Mouse (Mus musculus): ENCODE data around the gene Tmem175. TPM values are rescaled to one million over a fixed set of nuclear protein-coding genes. Genes with fewer than 3 reads are reported as not detected.
"Not testable (repeated sequence)": the region's sequence is repeated elsewhere in the genome, so short reads cannot be mapped to it uniquely, and the experiment has no call there.

Tmem175 gene
- polyA plus RNA-seq, 1 experiment from 2014 or later = 24.9 TPM

- ATAC-seq = no peak
- peaks cover 11% of the 10 kb centered on the region for H3K4me1 ChIP-seq (replicated peaks; ENCODE audit: control insufficient read depth, insufficient read depth, low read length)
- H3K4me3 ChIP-seq (replicated peaks; ENCODE audit: low read length) = no peak overlapping the region
- H3K9ac ChIP-seq (replicated peaks; ENCODE audit: low read depth, low read length) = no peak overlapping the region
- WGBS = 93% methylated on average over 4 of the region's 4 CpGs
- no peak overlapping the region for H3K4me2 ChIP-seq (ENCODE audit: low read length)
- no peaks in the 10 kb centered on the region for H3K27me3 ChIP-seq (replicated peaks; ENCODE audit: control insufficient read depth, insufficient read depth, low read length)
- no peaks in the 10 kb centered on the region for H3K36me3 ChIP-seq (ENCODE audit: control insufficient read depth, insufficient read depth)
- no peak overlapping the region for H3K27ac ChIP-seq (ENCODE audit: low read length)
- no peaks in the 10 kb centered on the region for H3K9me3 ChIP-seq (ENCODE audit: control insufficient read depth, low read length)
Observed at GRCm38 (mm10) chr5:108633676-108634075, 4.1 kb downstream of the Tmem175 start.

GRCm38 (mm10) chr5:108634088-108634487, 4.5 kb downstream of the Tmem175 start:
- H3K9me3 ChIP-seq (ENCODE audit: control insufficient read depth, low read length); H3K4me2 ChIP-seq (ENCODE audit: low read length); H3K27ac ChIP-seq (ENCODE audit: low read length); H3K4me1 ChIP-seq (replicated peaks; ENCODE audit: control insufficient read depth, insufficient read depth, low read length); H3K36me3 ChIP-seq (ENCODE audit: control insufficient read depth, insufficient read depth); ATAC-seq; H3K27me3 ChIP-seq (replicated peaks; ENCODE audit: control insufficient read depth, insufficient read depth, low read length); H3K9ac ChIP-seq (replicated peaks; ENCODE audit: low read depth, low read length); H3K4me3 ChIP-seq (replicated peaks; ENCODE audit: low read length): not testable (repeated sequence)
- WGBS = 89% methylated on average over 2 of the region's 3 CpGs

DNA sequence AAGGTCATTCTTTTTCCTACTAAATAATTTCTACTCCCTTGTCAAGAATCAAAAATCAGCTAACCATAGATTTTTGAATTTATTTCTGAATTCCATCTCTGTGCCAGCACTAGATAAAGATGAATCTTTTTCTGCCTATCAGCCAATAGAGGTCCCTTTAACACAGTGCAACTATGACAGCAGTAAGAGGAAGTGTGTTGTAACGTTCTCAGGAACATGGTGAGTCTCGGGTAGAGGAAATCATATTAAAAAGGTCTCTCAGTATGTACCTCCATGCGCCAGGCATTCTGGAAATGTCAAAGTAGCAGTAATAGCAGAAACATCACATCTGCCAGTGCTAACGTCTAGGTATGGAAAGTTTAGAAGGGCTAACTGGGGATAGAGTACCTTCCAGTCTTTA, 6.6 kb downstream of the Tmem175 start:
- Histone ChIP-seq H3K27me3 (replicated peaks; ENCODE audit: control insufficient read depth, insufficient read depth, low read length) (no peaks in the 10 kb centered on the region), H3K27ac (ENCODE audit: low read length) (no peak overlapping the region), H3K36me3 (ENCODE audit: control insufficient read depth, insufficient read depth) (no peaks in the 10 kb centered on the region), H3K4me2 (ENCODE audit: low read length) (no peak overlapping the region), H3K9me3 (ENCODE audit: control insufficient read depth, low read length) (no peaks in the 10 kb centered on the region), H3K4me1 (replicated peaks; ENCODE audit: control insufficient read depth, insufficient read depth, low read length) (no peaks in the 10 kb centered on the region), H3K4me3 (replicated peaks; ENCODE audit: low read length) (no peak overlapping the region), H3K9ac (replicated peaks; ENCODE audit: low read depth, low read length) (no peak overlapping the region)
- no peak for ATAC-seq
- 80% methylated on average over 4 of the region's 4 CpGs for WGBS

DNA sequence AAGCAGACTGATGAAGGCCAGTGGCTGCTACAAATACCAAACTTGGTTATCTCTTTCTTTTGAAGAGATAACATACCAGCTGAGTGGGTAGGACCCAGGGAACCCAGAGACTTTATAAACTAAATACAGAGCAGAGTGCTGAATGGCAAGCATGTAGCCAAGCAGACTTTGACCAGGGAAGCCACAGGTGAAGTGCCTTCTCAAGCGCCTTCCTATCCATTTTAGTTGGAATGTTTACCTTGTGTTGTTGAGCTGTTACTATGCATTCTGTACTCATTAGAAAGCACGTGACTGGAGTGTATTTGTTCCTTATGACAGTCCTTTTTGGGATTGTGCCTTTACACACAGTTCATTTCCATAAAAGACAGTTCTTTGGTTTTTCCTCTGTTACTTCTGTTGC, 14.1 kb downstream of the Tmem175 start:
- no peak for ATAC-seq
- no peak overlapping the region for H3K9ac ChIP-seq (replicated peaks; ENCODE audit: low read depth, low read length)
- no peaks in the 10 kb centered on the region for H3K27me3 ChIP-seq (replicated peaks; ENCODE audit: control insufficient read depth, insufficient read depth, low read length)
- no peaks in the 10 kb centered on the region for H3K4me1 ChIP-seq (replicated peaks; ENCODE audit: control insufficient read depth, insufficient read depth, low read length)
- H3K27ac ChIP-seq (ENCODE audit: low read length) = no peak overlapping the region
- 80% methylated on average over 2 of the region's 2 CpGs for WGBS
- H3K36me3 ChIP-seq (ENCODE audit: control insufficient read depth, insufficient read depth) = peaks cover 6% of the 10 kb centered on the region
- no peak overlapping the region for H3K4me2 ChIP-seq (ENCODE audit: low read length)
- H3K4me3 ChIP-seq (replicated peaks; ENCODE audit: low read length) = no peak overlapping the region
- H3K9me3 ChIP-seq (ENCODE audit: control insufficient read depth, low read length) = no peaks in the 10 kb centered on the region

DNA sequence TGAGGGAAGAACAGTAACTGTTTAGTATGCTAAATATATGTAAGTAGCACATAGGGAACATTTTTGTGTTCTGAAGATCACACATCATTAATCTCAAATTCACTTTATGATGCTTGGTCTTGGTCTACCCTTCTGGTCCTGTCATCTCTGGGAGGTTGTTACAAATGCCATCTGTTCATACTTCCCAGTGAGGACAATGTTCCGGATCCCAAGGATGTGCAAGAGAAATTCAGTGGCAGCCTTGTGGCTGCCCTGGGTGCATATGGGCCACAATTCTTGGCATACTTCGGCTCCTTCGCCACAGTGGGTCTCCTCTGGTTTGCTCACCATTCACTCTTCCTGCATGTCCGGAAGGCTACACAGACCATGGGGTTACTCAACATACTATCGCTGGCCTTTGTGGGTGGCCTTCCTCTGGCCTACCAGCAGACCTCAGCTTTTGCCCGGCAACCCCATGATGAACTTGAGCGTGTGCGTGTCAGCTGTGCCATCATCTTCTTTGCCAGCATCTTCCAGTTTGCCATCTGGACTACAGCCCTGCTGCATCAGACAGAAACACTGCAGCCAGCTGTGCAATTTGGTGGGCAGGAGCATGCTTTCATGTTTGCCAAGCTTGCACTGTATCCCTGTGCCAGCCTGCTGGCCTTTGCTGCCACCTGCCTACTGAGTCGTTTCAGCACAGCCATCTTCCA, 16.2 kb downstream of the Tmem175 start:
- no peak overlapping the region for H3K27ac ChIP-seq (ENCODE audit: low read length)
- no peak; the same call in 1 of the 2 replicates for ATAC-seq

GRCm38 (mm10) chr5:108646343-108646660, 16.7 kb downstream of the Tmem175 start:
- H3K9ac ChIP-seq (replicated peaks; ENCODE audit: low read depth, low read length) = no peak overlapping the region
- H3K4me1 ChIP-seq (replicated peaks; ENCODE audit: control insufficient read depth, insufficient read depth, low read length) = no peaks in the 10 kb centered on the region
- ATAC-seq = no peak
- 92% methylated on average over 3 of the region's 3 CpGs for WGBS
- no peaks in the 10 kb centered on the region for H3K27me3 ChIP-seq (replicated peaks; ENCODE audit: control insufficient read depth, insufficient read depth, low read length)
- no peak overlapping the region for H3K4me3 ChIP-seq (replicated peaks; ENCODE audit: low read length)
- H3K36me3 ChIP-seq (ENCODE audit: control insufficient read depth, insufficient read depth) = peaks cover 8% of the 10 kb centered on the region
- no peaks in the 10 kb centered on the region for H3K9me3 ChIP-seq (ENCODE audit: control insufficient read depth, low read length)
- no peak overlapping the region for H3K27ac ChIP-seq (ENCODE audit: low read length)
- H3K4me2 ChIP-seq (ENCODE audit: low read length) = no peak overlapping the region

More for the DNA sequence above, 16.2 kb downstream of the Tmem175 start:
- 86% methylated on average over 9 of the region's 9 CpGs for WGBS
- H3K4me2 ChIP-seq (ENCODE audit: low read length) = no peak overlapping the region
- no peaks in the 10 kb centered on the region for H3K27me3 ChIP-seq (replicated peaks; ENCODE audit: control insufficient read depth, insufficient read depth, low read length)
- no peak overlapping the region for H3K4me3 ChIP-seq (replicated peaks; ENCODE audit: low read length)
- no peak overlapping the region for H3K9ac ChIP-seq (replicated peaks; ENCODE audit: low read depth, low read length)
- no peaks in the 10 kb centered on the region for H3K9me3 ChIP-seq (ENCODE audit: control insufficient read depth, low read length)
- H3K4me1 ChIP-seq (replicated peaks; ENCODE audit: control insufficient read depth, insufficient read depth, low read length) = no peaks in the 10 kb centered on the region
- peaks cover 8% of the 10 kb centered on the region for H3K36me3 ChIP-seq (ENCODE audit: control insufficient read depth, insufficient read depth)

GRCm38 (mm10) chr5:108647311-108647710, 17.7 kb downstream of the Tmem175 start:
- no peak for ATAC-seq
- no peaks in the 10 kb centered on the region for H3K27me3 ChIP-seq (replicated peaks; ENCODE audit: control insufficient read depth, insufficient read depth, low read length)
- no peak overlapping the region for H3K4me2 ChIP-seq (ENCODE audit: low read length)
- H3K4me1 ChIP-seq (replicated peaks; ENCODE audit: control insufficient read depth, insufficient read depth, low read length) = no peaks in the 10 kb centered on the region
- no peak overlapping the region for H3K27ac ChIP-seq (ENCODE audit: low read length)
- peaks cover 8% of the 10 kb centered on the region for H3K36me3 ChIP-seq (ENCODE audit: control insufficient read depth, insufficient read depth)
- no peak overlapping the region for H3K4me3 ChIP-seq (replicated peaks; ENCODE audit: low read length)
- H3K9ac ChIP-seq (replicated peaks; ENCODE audit: low read depth, low read length) = no peak overlapping the region
- 97% methylated on average over 2 of the region's 2 CpGs for WGBS
- no peaks in the 10 kb centered on the region for H3K9me3 ChIP-seq (ENCODE audit: control insufficient read depth, low read length)

DNA sequence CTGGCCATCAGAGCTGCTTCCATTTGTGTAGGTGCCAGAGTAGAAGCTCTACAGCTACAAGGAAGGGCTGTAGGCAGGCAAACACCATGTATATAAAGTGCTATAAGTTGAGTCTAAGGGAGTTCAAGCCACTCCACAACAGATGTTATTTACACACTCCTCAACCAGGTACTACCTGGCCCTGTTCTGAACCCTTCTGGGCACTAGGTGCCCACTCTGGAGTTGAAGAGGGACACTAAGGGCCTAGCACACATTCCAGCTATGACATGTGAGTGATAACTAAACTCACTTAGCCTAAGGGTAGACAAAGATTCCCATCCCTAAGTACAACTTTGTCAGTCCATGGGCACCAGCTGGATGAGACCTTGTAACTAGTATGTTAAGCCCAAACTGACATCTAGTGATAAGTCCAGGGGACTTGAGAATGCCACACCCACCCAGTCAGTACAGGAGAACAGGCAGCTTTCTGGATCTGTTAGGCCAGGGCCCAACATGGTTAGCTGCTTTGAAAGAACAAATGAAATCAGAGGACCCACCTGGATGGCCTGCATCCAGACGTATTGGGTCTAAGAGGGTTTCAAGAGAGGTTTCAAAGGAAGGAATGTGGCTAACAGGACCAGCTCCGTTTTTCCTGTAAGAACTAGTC, 18.4 kb downstream of the Tmem175 start:
- WGBS = 82% methylated on average over 2 of the region's 2 CpGs
- H3K36me3 ChIP-seq (ENCODE audit: control insufficient read depth, insufficient read depth) = peaks cover 8% of the 10 kb centered on the region
- no peak overlapping the region for H3K4me3 ChIP-seq (replicated peaks; ENCODE audit: low read length)
- no peak overlapping the region for H3K9ac ChIP-seq (replicated peaks; ENCODE audit: low read depth, low read length)
- no peaks in the 10 kb centered on the region for H3K4me1 ChIP-seq (replicated peaks; ENCODE audit: control insufficient read depth, insufficient read depth, low read length)
- H3K4me2 ChIP-seq (ENCODE audit: low read length) = no peak overlapping the region
- H3K27me3 ChIP-seq (replicated peaks; ENCODE audit: control insufficient read depth, insufficient read depth, low read length) = no peaks in the 10 kb centered on the region
- H3K27ac ChIP-seq (ENCODE audit: low read length) = no peak overlapping the region
- ATAC-seq = no peak
- H3K9me3 ChIP-seq (ENCODE audit: control insufficient read depth, low read length) = no peaks in the 10 kb centered on the region

- H3K9me3 ChIP-seq (ENCODE audit: control insufficient read depth, low read length) = no peaks in the 10 kb centered on the region
- no peak overlapping the region for H3K27ac ChIP-seq (ENCODE audit: low read length)
- H3K4me3 ChIP-seq (replicated peaks; ENCODE audit: low read length) = no peak overlapping the region
- 89% methylated on average over 11 of the region's 11 CpGs for WGBS
- no peaks in the 10 kb centered on the region for H3K27me3 ChIP-seq (replicated peaks; ENCODE audit: control insufficient read depth, insufficient read depth, low read length)
- ATAC-seq = no peak
- peaks cover 18% of the 10 kb centered on the region for H3K36me3 ChIP-seq (ENCODE audit: control insufficient read depth, insufficient read depth)
- no peak overlapping the region for H3K4me2 ChIP-seq (ENCODE audit: low read length)
- H3K4me1 ChIP-seq (replicated peaks; ENCODE audit: control insufficient read depth, insufficient read depth, low read length) = no peaks in the 10 kb centered on the region
- H3K9ac ChIP-seq (replicated peaks; ENCODE audit: low read depth, low read length) = no peak overlapping the region
Observed at GRCm38 (mm10) chr5:108648937-108649576, 19.5 kb downstream of the Tmem175 start.
